Comparison of ENCODE assay signal across 21 mouse cellular contexts in the genomic region with DNA sequence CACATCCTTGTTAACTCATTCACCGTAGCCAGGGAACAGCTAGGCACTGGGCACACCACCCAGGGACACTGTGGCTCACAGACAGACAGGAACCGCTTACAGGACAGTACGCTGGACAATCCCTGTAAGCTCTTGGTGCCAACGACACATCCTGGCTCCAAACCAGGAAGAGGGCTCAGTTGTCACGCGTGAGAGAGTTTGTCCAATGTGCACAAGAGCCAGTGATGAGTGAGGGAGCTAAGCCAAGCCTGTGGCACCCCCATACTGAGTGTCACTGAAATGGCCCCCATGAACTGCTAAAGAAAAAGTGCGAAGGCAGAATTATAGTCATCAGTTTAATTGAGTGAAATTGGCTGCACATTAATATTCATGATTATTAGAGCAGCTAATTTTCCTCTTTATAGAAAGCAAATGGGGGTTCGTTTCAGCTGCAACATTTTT. TPM values are rescaled to one million over a fixed set of nuclear protein-coding genes. Genes with fewer than 3 reads are reported as not detected.
DNase-seq lines count a peak whose midpoint lies in the region; ATAC-seq and TF ChIP-seq lines count a peak whose summit lies in the region.
"Had no signal": no experiment of that assay in that cellular context is flagged by ENCODE, and none has a peak within 500 bp of the region (broad histone marks: within the 10 kb centered on the region; RNA-seq: fewer than 3 reads in every experiment).

No protein-coding gene starts in this region.

- H3K4me2 ChIP-seq in hindbrain, postnatal 0 days (ENCODE audit: low read depth, low read length): no peak overlapping the region
- no peak overlapping the region for H3K4me2 ChIP-seq in stomach, postnatal 0 days (replicated peaks; ENCODE audit: low read depth)
- H3K4me2 ChIP-seq: heart, embryonic 12.5 days; liver, embryonic 13.5 days had no signal

- DNase-seq in left cerebral cortex, postnatal 4 days: peak; percentile 90
- DNase-seq in left cerebral cortex, adult 18-20 months (ENCODE audit: low spot score in 2 of 2): no peak
- peak; percentile 81 for DNase-seq in cerebellum, adult 11-12 months
- DNase-seq in cerebellum, postnatal 14 days: peak; percentile 90
- DNase-seq in hindbrain, postnatal 0 days (ENCODE audit: low spot score): peak; percentile 79
- DNase-seq in urinary bladder, postnatal 4 days (ENCODE audit: low spot score in 2 of 2): no peak
- no peak for DNase-seq in stomach, postnatal 0 days (ENCODE audit: low spot score)
- DNase-seq in layer of hippocampus, postnatal 36 days: no peak
- DNase-seq: adrenal gland, postnatal 14 days; kidney, adult 9 months; liver, embryonic 13.5 days; lung, postnatal 14 days had no signal

- no peaks in the 10 kb centered on the region for H3K36me3 ChIP-seq in hindbrain, postnatal 0 days (ENCODE audit: insufficient read depth, low read length)
- H3K36me3 ChIP-seq in stomach, postnatal 0 days (ENCODE audit: control insufficient read depth, insufficient read depth, low read length): no peaks in the 10 kb centered on the region
- H3K36me3 ChIP-seq: G1E; heart, embryonic 12.5 days; liver, embryonic 13.5 days had no signal

- TF ChIP-seq CTCF in hindbrain, postnatal 0 days (IDR thresholded peaks at IDR 0.05; ENCODE audit: low read depth): no peak
- no peak for TF ChIP-seq CTCF in stomach, postnatal 0 days (IDR thresholded peaks at IDR 0.05; ENCODE audit: low read depth)

- H3K27me3 ChIP-seq in hindbrain, postnatal 0 days (ENCODE audit: insufficient read depth, low read length): no peaks in the 10 kb centered on the region
- no peaks in the 10 kb centered on the region for H3K27me3 ChIP-seq in stomach, postnatal 0 days (ENCODE audit: control insufficient read depth, insufficient read depth, low read length)

- H3K9me3 ChIP-seq in hindbrain, postnatal 0 days (ENCODE audit: low read length): no peaks in the 10 kb centered on the region
- H3K9me3 ChIP-seq in stomach, postnatal 0 days (ENCODE audit: control insufficient read depth, low read length): no peaks in the 10 kb centered on the region
- H3K9me3 ChIP-seq: heart, embryonic 12.5 days; liver, embryonic 13.5 days had no signal

- 49% methylated on average over 8 of the region's 8 CpGs for WGBS in hindbrain, postnatal 0 days
- WGBS in stomach, postnatal 0 days: 86% methylated on average over 8 of the region's 8 CpGs

- peak; percentile 44 for ATAC-seq in hindbrain, postnatal 0 days
- ATAC-seq in stomach, postnatal 0 days (ENCODE audit: low FRiP score, low TSS enrichment): no peak

- H3K27ac ChIP-seq in hindbrain, postnatal 0 days: peak overlapping the region; percentile 69; the same call in 1 of the 2 replicates
- H3K27ac ChIP-seq in stomach, postnatal 0 days (replicated peaks): no peak overlapping the region
- H3K27ac ChIP-seq: liver, embryonic 13.5 days had no signal

- intact Hi-C loops in left cerebral cortex, postnatal 4 days (cut with DNase I): no loop called here

- H3K4me3 ChIP-seq in hindbrain, postnatal 0 days (ENCODE audit: low read length): no peak overlapping the region
- H3K4me3 ChIP-seq in stomach, postnatal 0 days (ENCODE audit: low read depth, low read length): no peak overlapping the region
- H3K4me3 ChIP-seq: heart, embryonic 12.5 days; liver, embryonic 13.5 days had no signal

- peaks cover 15% of the 10 kb centered on the region; the same call in 1 of the 2 replicates for H3K4me1 ChIP-seq in hindbrain, postnatal 0 days (ENCODE audit: insufficient read depth, low read length)
- no peaks in the 10 kb centered on the region for H3K4me1 ChIP-seq in stomach, postnatal 0 days (replicated peaks; ENCODE audit: control insufficient read depth, insufficient read depth)
- H3K4me1 ChIP-seq: heart, embryonic 12.5 days; liver, embryonic 13.5 days had no signal

- no peak overlapping the region for H3K9ac ChIP-seq in hindbrain, postnatal 0 days (replicated peaks; ENCODE audit: low read length)
- H3K9ac ChIP-seq in stomach, postnatal 0 days (ENCODE audit: low read length): no peak overlapping the region
- H3K9ac ChIP-seq: heart, embryonic 12.5 days; liver, embryonic 13.5 days had no signal

- TF ChIP-seq EP300 in stomach, postnatal 0 days (optimal IDR thresholded peaks at IDR 0.05): no peak

RNA-seq across cellular contexts. Expression of gene 1700069L16Rik, which starts 5.3 kb away (rescaled TPM):
- not detected for total RNA-seq in left cerebral cortex, postnatal 4 days (2021)
- total RNA-seq in left cerebral cortex, adult 18-20 months (2021): not detected
- not detected in 2 replicates for total RNA-seq in hindbrain, postnatal 0 days (2014; rRNA removed)
- not detected in 2 replicates for polyA plus RNA-seq in hindbrain, postnatal 0 days (2015; fragmentation: Nextera tagmentation; extraction: Ambion mirVana)
- not detected in 2 replicates for polyA plus RNA-seq in stomach, postnatal 0 days (2015; fragmentation: Nextera tagmentation; extraction: Ambion mirVana)
- not detected for total RNA-seq in layer of hippocampus, postnatal 36 days (2021)
- total RNA-seq: adrenal gland, postnatal 14 days; G1E; gastrocnemius, adult 8-10 months; hematopoietic stem cell, adult 5-6 weeks; left cerebral cortex, postnatal 14 days; neutrophil, adult 5-6 weeks had no signal
- polyA plus RNA-seq: embryonic facial prominence, embryonic 11.5 days; G1E; heart, embryonic 12.5 days; large intestine, adult 2 months; liver, embryonic 13.5 days; thymus, postnatal 0 days had no signal

RNA-seq across cellular contexts. Expression of gene Ficd, which starts 16.4 kb away (rescaled TPM):
- 1 to 10 TPM; 5.7 to 7.8 TPM for total RNA-seq in left cerebral cortex, postnatal 4 days (2021)
- total RNA-seq in left cerebral cortex, adult 18-20 months (2021): 10 to 100 TPM; 11.8 to 13.2 TPM
- total RNA-seq in hindbrain, postnatal 0 days (2014; rRNA removed): 11.7 and 12.0 TPM in 2 replicates
- 8.6 and 8.7 TPM in 2 replicates for polyA plus RNA-seq in hindbrain, postnatal 0 days (2015; fragmentation: Nextera tagmentation; extraction: Ambion mirVana)
- 5.5 and 6.0 TPM in 2 replicates for polyA plus RNA-seq in stomach, postnatal 0 days (2015; fragmentation: Nextera tagmentation; extraction: Ambion mirVana)
- total RNA-seq in layer of hippocampus, postnatal 36 days (2021): 10 to 100 TPM; 11.8 to 12.6 TPM

RNA-seq across cellular contexts. Expression of gene Sart3, which starts 53.1 kb away (rescaled TPM):
- total RNA-seq in left cerebral cortex, postnatal 4 days (2021): 10 to 100 TPM; 46.8 to 50.1 TPM
- 10 to 100 TPM; 46.8 to 51.8 TPM for total RNA-seq in left cerebral cortex, adult 18-20 months (2021)
- 34.7 and 45.6 TPM in 2 replicates for total RNA-seq in hindbrain, postnatal 0 days (2014; rRNA removed)
- polyA plus RNA-seq in hindbrain, postnatal 0 days (2015; fragmentation: Nextera tagmentation; extraction: Ambion mirVana): 24.8 and 26.4 TPM in 2 replicates
- polyA plus RNA-seq in stomach, postnatal 0 days (2015; fragmentation: Nextera tagmentation; extraction: Ambion mirVana): 10.4 and 11.2 TPM in 2 replicates
- 10 to 100 TPM; 51.2 to 56.8 TPM for total RNA-seq in layer of hippocampus, postnatal 36 days (2021)

RNA-seq across cellular contexts. Expression of gene Iscu, which starts 53.3 kb away (rescaled TPM):
- 10 to 100 TPM; 39.9 to 43.0 TPM for total RNA-seq in left cerebral cortex, postnatal 4 days (2021)
- total RNA-seq in left cerebral cortex, adult 18-20 months (2021): 100 to 1,000 TPM; 128 to 130 TPM
- 53.5 and 77.9 TPM in 2 replicates for total RNA-seq in hindbrain, postnatal 0 days (2014; rRNA removed)
- 111 and 122 TPM in 2 replicates for polyA plus RNA-seq in hindbrain, postnatal 0 days (2015; fragmentation: Nextera tagmentation; extraction: Ambion mirVana)
- 154 and 166 TPM in 2 replicates for polyA plus RNA-seq in stomach, postnatal 0 days (2015; fragmentation: Nextera tagmentation; extraction: Ambion mirVana)
- 100 to 1,000 TPM; 110 to 126 TPM for total RNA-seq in layer of hippocampus, postnatal 36 days (2021)

Comparison
In these comparisons a context has a peak if more than half of its experiments do, and no peak if none do; other contexts are left out.
1. DNase-seq: peak in left cerebral cortex, postnatal 4 days (single experiment), cerebellum, adult 11-12 months (single experiment), cerebellum, postnatal 14 days (2 of 2) and hindbrain, postnatal 0 days (single experiment); none in left cerebral cortex, adult 18-20 months (0 of 2), urinary bladder, postnatal 4 days (0 of 2), stomach, postnatal 0 days (single experiment) and layer of hippocampus, postnatal 36 days (0 of 2).